Mouse (Mus musculus): ENCODE measurements around the gene Gm20388. TPM values are rescaled to one million over a fixed set of nuclear protein-coding genes. Genes with fewer than 3 reads are reported as not detected.

Gm20388 gene
- total RNA-seq, 2 experiments from 2014 or later = 2.2 to 7.6 TPM

DNA sequence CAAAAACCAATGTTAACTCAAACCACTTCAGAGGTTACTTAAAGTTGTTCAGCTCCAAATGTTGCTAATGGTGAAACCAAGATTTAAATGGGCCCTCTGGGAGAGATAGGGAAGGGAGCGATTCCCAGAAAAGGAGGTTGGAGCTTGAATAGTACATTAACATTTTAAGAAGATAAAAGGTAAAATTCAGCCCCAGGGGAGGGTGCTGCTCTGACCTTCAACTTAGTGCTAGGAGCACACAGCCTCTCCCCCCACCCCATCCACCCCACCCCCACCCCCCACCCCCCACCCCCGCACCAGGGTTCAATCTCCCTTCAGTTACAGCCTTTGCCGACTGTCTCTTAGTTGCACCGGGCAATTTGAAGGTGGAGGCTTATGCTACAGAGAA, 3851.2 kb downstream of the Gm20388 start:
- H3K27ac ChIP-seq = peak overlapping the region; percentile 74; the same call in 1 of the 2 replicates
- TF ChIP-seq CTCF (conservative IDR thresholded peaks at IDR 0.05) = no peak
- no peak overlapping the region for H3K4me3 ChIP-seq
- no peak for DNase-seq (ENCODE audit: low spot score in 2 of 2)

- DNase-seq (ENCODE audit: low spot score in 2 of 2) = no peak
- TF ChIP-seq CTCF (conservative IDR thresholded peaks at IDR 0.05) = no peak
- no peak overlapping the region for H3K4me3 ChIP-seq
- peak overlapping the region; percentile 51; the same call in 1 of the 2 replicates for H3K27ac ChIP-seq
These were observed 3852.7 kb downstream of the Gm20388 start for GRCm38 (mm10) chr8:123763355-123763754.

- Histone ChIP-seq H3K27ac (peak overlapping the region; percentile 28), H3K4me3 (no peak overlapping the region)
- DNase-seq (ENCODE audit: low spot score in 2 of 2) = no peak
- peak; percentile 72 for TF ChIP-seq CTCF (conservative IDR thresholded peaks at IDR 0.05)
These were observed 3854.0 kb downstream of the Gm20388 start for GRCm38 (mm10) chr8:123764671-123765070.

GRCm38 (mm10) chr8:123766516-123766915, 3855.9 kb downstream of the Gm20388 start:
- TF ChIP-seq CTCF (conservative IDR thresholded peaks at IDR 0.05) = no peak
- H3K27ac ChIP-seq = no peak overlapping the region
- no peak for DNase-seq (ENCODE audit: low spot score in 2 of 2)
- no peak overlapping the region for H3K4me3 ChIP-seq

GRCm38 (mm10) chr8:123767874-123768273, 3857.2 kb downstream of the Gm20388 start:
- H3K4me3 ChIP-seq = no peak overlapping the region
- no peak for DNase-seq (ENCODE audit: low spot score in 2 of 2)
- peak overlapping the region; percentile 85 for H3K27ac ChIP-seq
- TF ChIP-seq CTCF (conservative IDR thresholded peaks at IDR 0.05) = no peak

GRCm38 (mm10) chr8:123768492-123769356, 3858.1 kb downstream of the Gm20388 start:
- TF ChIP-seq CTCF (conservative IDR thresholded peaks at IDR 0.05) = peak; percentile 92
- Histone ChIP-seq H3K4me3 (no peak overlapping the region), H3K27ac (peak overlapping the region; percentile 85)
- peak; percentile 53 to 74 for DNase-seq (ENCODE audit: low spot score in 2 of 2)

DNA sequence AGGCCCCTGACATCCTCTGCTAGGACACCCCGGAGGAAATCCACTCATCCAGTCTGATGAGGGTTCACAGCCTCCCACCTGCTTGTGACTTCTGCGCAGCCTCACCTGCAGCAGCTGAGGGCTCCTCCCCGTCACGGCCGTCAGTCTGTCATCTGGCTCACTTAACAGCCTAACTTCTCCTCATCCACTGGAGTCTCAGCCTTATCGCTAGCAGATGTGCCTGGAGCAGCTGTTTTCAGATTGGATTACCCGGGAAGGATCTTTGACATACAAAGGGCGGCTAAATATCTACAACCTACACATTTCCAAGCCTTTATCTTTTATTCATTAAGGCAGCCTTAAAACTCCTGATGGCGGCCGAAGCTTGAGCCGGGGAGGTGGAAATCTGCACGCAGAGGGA, 3862.8 kb downstream of the Gm20388 start:
- no peak for DNase-seq (ENCODE audit: low spot score in 2 of 2)
- H3K27ac ChIP-seq = no peak overlapping the region
- TF ChIP-seq CTCF (conservative IDR thresholded peaks at IDR 0.05) = no peak
- no peak overlapping the region for H3K4me3 ChIP-seq

GRCm38 (mm10) chr8:123774491-123774890, 3863.8 kb downstream of the Gm20388 start:
- DNase-seq (ENCODE audit: low spot score in 2 of 2) = no peak
- Histone ChIP-seq H3K27ac (no peak overlapping the region), H3K4me3 (no peak overlapping the region)
- no peak for TF ChIP-seq CTCF (conservative IDR thresholded peaks at IDR 0.05)

DNA sequence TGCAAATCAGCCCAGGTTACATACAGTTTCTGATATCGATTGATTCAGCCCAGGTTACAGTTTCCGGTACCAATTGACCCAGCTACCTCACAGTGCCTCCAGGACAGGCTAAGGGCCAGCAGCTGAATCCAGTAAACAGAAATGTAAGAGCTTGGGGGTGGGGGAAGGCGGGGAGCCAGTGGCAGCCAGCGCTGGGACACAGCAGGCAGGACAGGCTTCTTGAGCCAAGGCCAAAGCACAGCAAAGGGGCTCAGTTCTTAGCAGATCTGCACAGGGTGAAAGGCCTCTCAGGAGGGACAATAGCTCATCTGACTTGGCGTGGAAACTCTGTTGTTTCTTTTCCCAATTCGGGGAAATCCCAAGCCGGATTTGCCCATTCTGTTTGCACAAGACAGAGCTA, 3866.7 kb downstream of the Gm20388 start:
- no peak overlapping the region for H3K4me3 ChIP-seq
- TF ChIP-seq CTCF (conservative IDR thresholded peaks at IDR 0.05) = no peak
- DNase-seq (ENCODE audit: low spot score in 2 of 2) = peak in 1 of 2 experiments; percentile 40
- peak overlapping the region; percentile 68 for H3K27ac ChIP-seq

DNA sequence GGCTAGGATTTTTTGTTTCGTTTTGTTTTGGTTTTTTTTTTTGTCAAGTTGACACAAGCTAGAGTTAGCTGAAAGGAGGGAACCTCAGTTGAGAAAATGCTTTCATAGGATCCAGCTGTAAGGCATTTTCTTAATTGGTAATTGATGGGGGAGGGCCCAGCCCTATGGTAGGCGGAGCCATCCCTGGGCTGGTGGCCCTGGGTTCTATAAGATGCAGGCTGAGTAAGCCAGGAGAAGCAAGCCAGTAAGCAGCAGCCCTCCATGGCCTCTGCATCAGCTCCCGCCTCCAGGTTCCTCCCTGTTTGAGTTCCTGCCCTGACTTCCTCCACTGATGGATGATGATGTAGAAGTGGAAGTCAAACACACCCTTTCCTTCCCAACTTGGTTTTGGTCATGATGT, 3869.8 kb downstream of the Gm20388 start:
- Histone ChIP-seq H3K27ac (no peak overlapping the region), H3K4me3 (no peak overlapping the region)
- TF ChIP-seq CTCF (conservative IDR thresholded peaks at IDR 0.05) = no peak
- no peak for DNase-seq (ENCODE audit: low spot score in 2 of 2)

- Histone ChIP-seq H3K4me3 (no peak overlapping the region), H3K27ac (no peak overlapping the region)
- TF ChIP-seq CTCF (conservative IDR thresholded peaks at IDR 0.05) = no peak
- no peak for DNase-seq (ENCODE audit: low spot score in 2 of 2)
These were observed 3870.6 kb downstream of the Gm20388 start for GRCm38 (mm10) chr8:123781256-123781655.

DNA sequence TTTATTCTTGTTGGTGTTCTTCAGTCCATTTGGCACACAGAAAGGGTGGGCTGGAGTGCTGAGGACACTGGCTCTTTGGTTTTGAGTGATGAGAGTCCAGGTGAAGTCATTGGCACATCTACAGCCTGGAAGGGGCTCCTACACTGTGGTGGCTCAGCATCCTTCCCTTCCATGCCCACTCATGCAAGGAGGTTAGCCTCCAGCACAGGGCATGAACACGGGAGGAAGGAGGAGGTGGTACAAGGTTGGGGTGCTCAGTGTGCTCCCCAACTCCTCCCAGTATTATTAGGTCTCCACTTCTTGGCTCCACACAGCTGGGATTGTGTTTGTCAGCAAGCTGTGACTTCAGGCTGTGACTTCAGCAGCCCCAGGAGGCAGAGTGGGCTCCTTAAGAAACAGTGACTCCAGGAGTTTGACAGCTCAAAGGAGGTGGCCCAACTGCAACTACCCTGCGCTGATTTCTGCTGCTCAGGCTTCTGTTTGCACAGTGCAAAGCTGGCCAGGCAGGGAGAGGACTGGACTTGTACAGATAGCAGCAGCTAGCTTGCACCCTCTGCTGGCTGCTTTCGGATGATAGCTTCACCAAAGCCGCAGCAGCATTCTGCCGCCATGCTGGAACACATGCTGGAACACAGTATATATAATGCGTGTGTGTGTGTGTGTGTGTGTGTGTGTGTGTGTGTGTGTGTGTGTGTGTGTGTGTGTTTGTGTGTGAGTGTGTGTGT, 3873.0 kb downstream of the Gm20388 start:
- TF ChIP-seq CTCF (conservative IDR thresholded peaks at IDR 0.05) = peak; percentile 80
- H3K4me3 ChIP-seq = no peak overlapping the region
- peak; percentile 77 to 86 for DNase-seq (ENCODE audit: low spot score in 2 of 2)
- peak overlapping the region; percentile 63 for H3K27ac ChIP-seq

DNA sequence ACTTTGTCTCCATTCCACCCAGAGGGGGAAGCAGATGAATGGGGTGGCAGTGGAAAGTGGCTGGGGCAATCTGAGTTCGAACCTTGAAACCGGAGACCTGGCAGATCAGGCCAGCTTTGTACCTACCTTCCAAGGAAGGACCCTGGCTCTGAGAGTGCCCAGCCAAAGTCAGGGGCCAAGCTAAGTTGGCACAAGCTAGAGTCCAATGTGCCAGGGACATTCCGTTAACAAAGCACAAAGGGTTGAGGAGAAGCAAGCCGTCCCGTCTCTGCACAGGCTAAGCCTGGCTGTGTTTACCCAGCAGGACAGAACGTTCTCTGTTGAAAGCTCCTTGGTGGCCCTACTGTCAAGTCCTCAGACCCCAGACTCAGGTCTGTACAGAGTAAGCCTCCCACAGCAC, 3875.5 kb downstream of the Gm20388 start:
- TF ChIP-seq CTCF (conservative IDR thresholded peaks at IDR 0.05) = no peak
- H3K27ac ChIP-seq = peak overlapping the region; percentile 90
- no peak overlapping the region for H3K4me3 ChIP-seq
- peak in 1 of 2 experiments; percentile 49 for DNase-seq (ENCODE audit: low spot score in 2 of 2)
